Mouse (Mus musculus) midbrain, embryonic 13.5 days (tissue): Measurements from ENCODE around the gene Pcdh8. TPM values are rescaled to one million over a fixed set of nuclear protein-coding genes. Genes with fewer than 3 reads are reported as not detected.

Source experiments
- ATAC-seq: fragments of 200-750 bp; cut with Nextera tagmentation; 2 replicates; pipeline ENCODE4 v1.8.0; 2017; ENCODE audit warnings: mild to moderate bottlenecking, moderate TSS enrichment, moderate library complexity
- H3K27ac ChIP-seq: fragments of 300-500 bp; sonication (generic); 2 replicates; pipeline ENCODE4 v1.5.1; 2015; ENCODE audit warnings: inconsistent platforms, mild to moderate bottlenecking, moderate library complexity
- H3K27me3 ChIP-seq: fragments of 300-500 bp; sonication (generic); 2 replicates; pipeline ENCODE4 v1.6.1; 2015; ENCODE audit warnings: mild to moderate bottlenecking, inconsistent platforms
- H3K36me3 ChIP-seq: fragments of 300-500 bp; sonication (generic); 2 replicates; pipeline ENCODE4 v1.6.1; 2015; ENCODE audit warnings: mild to moderate bottlenecking, inconsistent platforms
- H3K4me1 ChIP-seq: fragments of 300-500 bp; sonication (generic); replicated peaks from 2 replicates; pipeline ENCODE4 v1.6.1; 2015; ENCODE audit warnings: inconsistent platforms
- H3K4me2 ChIP-seq: fragments of 300-500 bp; sonication (generic); replicated peaks from 2 replicates; pipeline ENCODE4 v1.6.1; 2015; ENCODE audit warnings: moderate library complexity, mild to moderate bottlenecking, inconsistent platforms
- H3K4me3 ChIP-seq: fragments of 300-500 bp; sonication (generic); replicated peaks from 2 replicates; pipeline ENCODE4 v1.5.1; 2015; ENCODE audit warnings: mild to moderate bottlenecking, inconsistent platforms
- H3K9ac ChIP-seq: fragments of 300-500 bp; sonication (generic); replicated peaks from 2 replicates; pipeline ENCODE4 v1.6.1; 2015; ENCODE audit warnings: mild to moderate bottlenecking, inconsistent platforms
- H3K9me3 ChIP-seq: fragments of 300-500 bp; sonication (generic); 2 replicates; pipeline ENCODE4 v1.6.1; 2016; ENCODE audit warnings: mild to moderate bottlenecking, inconsistent platforms
- WGBS: fragments of 180-500 bp; shearing (Covaris S2); methylation state at CpG from one replicate; pipeline ENCODE4 v1.1.7; 2015; 5-methylcytosine and 5-hydroxymethylcytosine counted together
- polyA plus RNA-seq: library from polyadenylated mRNA; unstranded; fragments of >200 nt; fragmentation: Nextera tagmentation; extraction: Ambion mirVana; gene quantifications from 2 replicates; pipeline ENCODE4 v1.2.1, GENCODE M21; 2015

Pcdh8 gene
- 39.3 and 52.7 TPM in 2 replicates for polyA plus RNA-seq

DNA sequence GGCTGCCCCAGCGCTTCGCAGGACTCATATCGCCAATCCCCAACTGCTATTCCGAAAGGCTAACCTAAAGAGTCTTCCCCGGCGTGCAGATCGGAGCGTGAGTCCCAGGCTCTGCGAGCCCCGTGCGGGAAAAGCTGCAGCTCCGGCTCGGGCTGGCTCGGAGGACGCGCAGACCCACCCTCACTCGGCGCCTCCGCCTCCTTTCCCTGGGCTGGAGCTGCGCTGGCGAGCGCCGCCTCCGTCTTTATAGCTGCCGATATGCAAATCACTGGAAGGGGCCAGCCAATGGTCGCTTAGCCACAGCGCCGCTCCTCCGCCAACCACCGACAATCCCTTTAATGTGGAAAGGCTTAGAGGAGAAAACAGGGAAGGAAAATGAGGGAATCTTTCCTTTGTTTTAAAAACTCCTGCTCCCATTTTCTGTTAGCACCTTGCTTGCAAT is at the start of gene Pcdh8:
TSS of gene Pcdh8 (minus strand) at position 219 of the 442 bp plus-strand sequence.
- ATAC-seq: peak; percentile 85
- Histone ChIP-seq H3K4me1 (peaks cover 75% of the 10 kb centered on the region), H3K9me3 (no peaks in the 10 kb centered on the region)

DNA sequence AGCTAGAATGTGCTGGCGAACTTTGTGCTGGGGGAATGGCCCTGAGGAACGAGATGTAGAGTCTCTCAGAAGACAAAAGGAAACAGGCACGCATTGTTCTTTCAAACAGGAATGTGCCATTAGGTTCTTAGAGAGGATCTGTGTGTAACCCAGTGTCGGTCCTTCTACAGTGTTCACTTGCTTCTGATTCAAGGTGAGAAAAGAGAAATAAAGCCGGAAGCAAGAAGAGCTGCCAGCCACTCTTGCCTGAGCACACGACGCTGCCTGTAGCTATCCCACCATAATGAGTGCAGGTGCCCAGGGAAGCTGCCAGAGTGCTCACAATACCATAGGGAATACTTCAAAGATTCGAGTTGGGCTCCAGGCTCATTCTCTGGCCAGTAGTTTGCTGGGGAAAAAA is 43.6 kb upstream of the Pcdh8 start:
- H3K9ac ChIP-seq: no peak overlapping the region
- H3K4me2 ChIP-seq: no peak overlapping the region
- no peak overlapping the region for H3K27ac ChIP-seq
- peaks cover 10% of the 10 kb centered on the region for H3K4me1 ChIP-seq
- no peaks in the 10 kb centered on the region for H3K36me3 ChIP-seq
- no peak overlapping the region for H3K4me3 ChIP-seq
- H3K9me3 ChIP-seq: no peaks in the 10 kb centered on the region
- peaks cover 15% of the 10 kb centered on the region for H3K27me3 ChIP-seq
- WGBS: 52% methylated on average over 8 of the region's 8 CpGs
- ATAC-seq: no peak; the same call in 1 of the 2 replicates

More for the DNA sequence above, at the start of gene Pcdh8:
- Histone ChIP-seq H3K27ac (peak within 1 kb of the TSS; percentile 91), H3K4me2 (peak within 1 kb of the TSS; percentile 87), H3K27me3 (peaks cover 42% of the 10 kb centered on the region), H3K9ac (peak within 1 kb of the TSS; percentile 84), H3K36me3 (0 out of 2 replicates have a peak, but pooled peaks cover 3% of the 10 kb centered on the region), H3K4me3 (peak within 1 kb of the TSS; percentile 72)
- 0% methylated on average over 30 of the region's 30 CpGs for WGBS

DNA sequence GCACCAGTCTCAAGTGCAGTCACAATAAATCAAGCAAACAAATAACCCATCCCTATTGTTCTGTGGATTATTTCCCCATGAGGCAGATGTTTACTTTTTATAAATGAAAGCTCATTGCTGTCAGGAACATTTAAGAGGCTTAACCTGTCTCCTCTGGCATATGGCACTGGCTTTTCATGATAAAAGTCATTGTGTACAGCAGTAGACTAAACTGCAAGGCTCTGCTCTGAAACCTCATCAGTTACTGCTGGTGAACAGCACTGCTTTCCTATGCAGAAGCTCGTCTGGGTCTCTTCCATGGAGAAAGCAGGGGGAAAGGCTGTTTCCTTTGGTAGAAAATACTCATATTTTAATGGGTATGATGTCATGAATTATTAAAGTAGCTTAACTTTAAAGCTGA is 43.0 kb upstream of the Pcdh8 start:
- Histone ChIP-seq H3K4me2 (no peak overlapping the region), H3K4me1 (peaks cover 13% of the 10 kb centered on the region), H3K36me3 (no peaks in the 10 kb centered on the region), H3K27me3 (peaks cover 19% of the 10 kb centered on the region), H3K9me3 (no peaks in the 10 kb centered on the region), H3K4me3 (no peak overlapping the region), H3K9ac (no peak overlapping the region), H3K27ac (no peak overlapping the region)
- 15% methylated on average over 1 of the region's 1 CpGs for WGBS
- ATAC-seq: peak; percentile 27; the same call in 1 of the 2 replicates

- Histone ChIP-seq H3K4me3 (no peak overlapping the region), H3K4me2 (no peak overlapping the region), H3K36me3 (no peaks in the 10 kb centered on the region), H3K9me3 (no peaks in the 10 kb centered on the region), H3K27me3 (peaks cover 12% of the 10 kb centered on the region; the same call in 1 of the 2 replicates), H3K4me1 (peaks cover 8% of the 10 kb centered on the region; the same call in 1 of the 2 replicates), H3K9ac (no peak overlapping the region), H3K27ac (no peak overlapping the region)
- 68% methylated on average over 8 of the region's 8 CpGs for WGBS
- ATAC-seq: no peak
Measured at GRCm38 (mm10) chr14:79793179-79793578, 22.1 kb upstream of the Pcdh8 start.

GRCm38 (mm10) chr14:79789535-79789934 is 18.4 kb upstream of the Pcdh8 start:
- Histone ChIP-seq H3K4me3 (no peak overlapping the region), H3K9ac (no peak overlapping the region), H3K4me2 (no peak overlapping the region), H3K36me3 (no peaks in the 10 kb centered on the region), H3K9me3 (no peaks in the 10 kb centered on the region), H3K27me3 (peaks cover 28% of the 10 kb centered on the region; the same call in 1 of the 2 replicates), H3K4me1 (peaks cover 8% of the 10 kb centered on the region; the same call in 1 of the 2 replicates), H3K27ac (no peak overlapping the region)
- 32% methylated on average over 4 of the region's 4 CpGs for WGBS
- no peak for ATAC-seq

GRCm38 (mm10) chr14:79788656-79789204 is 17.6 kb upstream of the Pcdh8 start:
- Histone ChIP-seq H3K27ac (no peak overlapping the region), H3K4me2 (no peak overlapping the region), H3K9ac (no peak overlapping the region), H3K4me3 (no peak overlapping the region), H3K27me3 (peaks cover 35% of the 10 kb centered on the region), H3K36me3 (no peaks in the 10 kb centered on the region), H3K9me3 (no peaks in the 10 kb centered on the region), H3K4me1 (peaks cover 8% of the 10 kb centered on the region; the same call in 1 of the 2 replicates)
- ATAC-seq: no peak
- WGBS: 85% methylated on average over 2 of the region's 2 CpGs

DNA sequence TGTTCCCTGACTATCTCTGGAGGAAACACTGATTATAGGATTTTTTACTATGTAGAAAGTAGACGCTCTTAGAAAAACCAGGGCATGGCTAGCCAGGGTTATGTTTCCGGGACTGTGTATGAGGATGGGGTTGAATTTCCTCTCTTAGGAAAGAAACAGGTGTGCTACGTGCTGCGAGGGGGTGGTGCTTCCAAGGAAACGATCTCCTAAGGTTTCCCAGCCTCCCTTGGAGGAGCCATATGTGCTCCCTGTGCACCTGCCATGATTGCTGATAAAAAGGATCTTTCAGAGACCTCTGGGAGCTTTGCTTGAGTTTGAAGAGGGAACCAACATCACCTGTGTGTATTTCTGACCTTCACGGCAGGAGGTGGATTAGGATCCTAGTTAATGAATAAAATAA is 16.8 kb upstream of the Pcdh8 start:
- no peak overlapping the region for H3K9ac ChIP-seq
- H3K4me1 ChIP-seq: peaks cover 8% of the 10 kb centered on the region; the same call in 1 of the 2 replicates
- H3K9me3 ChIP-seq: no peaks in the 10 kb centered on the region
- H3K4me3 ChIP-seq: no peak overlapping the region
- 95% methylated on average over 6 of the region's 6 CpGs for WGBS
- H3K27me3 ChIP-seq: peaks cover 36% of the 10 kb centered on the region
- H3K27ac ChIP-seq: no peak overlapping the region
- H3K36me3 ChIP-seq: no peaks in the 10 kb centered on the region
- no peak overlapping the region for H3K4me2 ChIP-seq
- ATAC-seq: no peak

GRCm38 (mm10) chr14:79785400-79785799 is 14.3 kb upstream of the Pcdh8 start:
- no peak overlapping the region for H3K9ac ChIP-seq
- no peaks in the 10 kb centered on the region for H3K36me3 ChIP-seq
- H3K4me3 ChIP-seq: no peak overlapping the region
- no peak overlapping the region for H3K4me2 ChIP-seq
- H3K4me1 ChIP-seq: peaks cover 10% of the 10 kb centered on the region
- H3K9me3 ChIP-seq: no peaks in the 10 kb centered on the region
- H3K27ac ChIP-seq: no peak overlapping the region
- WGBS: 63% methylated on average over 4 of the region's 4 CpGs
- no peak for ATAC-seq
- H3K27me3 ChIP-seq: peaks cover 56% of the 10 kb centered on the region

DNA sequence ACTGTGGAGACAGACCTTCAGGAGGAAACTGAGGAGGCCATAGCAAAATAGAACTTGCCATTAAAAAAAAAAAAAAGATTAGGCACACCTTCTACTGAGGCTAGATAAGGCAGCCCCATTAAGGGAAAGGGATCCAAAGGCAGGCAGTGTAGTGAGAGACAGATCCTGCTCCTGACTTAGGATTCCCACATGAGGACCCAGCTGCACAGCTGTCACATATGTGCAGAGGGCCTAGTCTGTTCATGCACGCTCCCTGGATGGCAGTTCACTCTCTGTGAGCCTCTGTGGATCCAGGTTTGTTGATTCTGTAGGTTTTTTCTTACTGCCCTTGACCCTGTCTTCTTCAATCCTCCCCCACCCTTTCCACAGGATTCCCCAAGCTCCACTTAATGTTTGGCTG is 9.8 kb upstream of the Pcdh8 start:
- peaks cover 7% of the 10 kb centered on the region; the same call in 1 of the 2 replicates for H3K4me1 ChIP-seq
- H3K27me3 ChIP-seq: peaks cover 79% of the 10 kb centered on the region
- H3K4me3 ChIP-seq: no peak overlapping the region
- H3K9ac ChIP-seq: no peak overlapping the region
- 57% methylated on average over 1 of the region's 1 CpGs for WGBS
- no peak overlapping the region for H3K27ac ChIP-seq
- ATAC-seq: 0 out of 2 replicates have a peak, but pooled peaks have one; percentile 55
- H3K9me3 ChIP-seq: no peaks in the 10 kb centered on the region
- no peaks in the 10 kb centered on the region for H3K36me3 ChIP-seq
- H3K4me2 ChIP-seq: no peak overlapping the region

- H3K27ac ChIP-seq: no peak overlapping the region
- WGBS: 36% methylated on average over 6 of the region's 6 CpGs
Measured at GRCm38 (mm10) chr14:79780332-79780731, 9.2 kb upstream of the Pcdh8 start.

DNA sequence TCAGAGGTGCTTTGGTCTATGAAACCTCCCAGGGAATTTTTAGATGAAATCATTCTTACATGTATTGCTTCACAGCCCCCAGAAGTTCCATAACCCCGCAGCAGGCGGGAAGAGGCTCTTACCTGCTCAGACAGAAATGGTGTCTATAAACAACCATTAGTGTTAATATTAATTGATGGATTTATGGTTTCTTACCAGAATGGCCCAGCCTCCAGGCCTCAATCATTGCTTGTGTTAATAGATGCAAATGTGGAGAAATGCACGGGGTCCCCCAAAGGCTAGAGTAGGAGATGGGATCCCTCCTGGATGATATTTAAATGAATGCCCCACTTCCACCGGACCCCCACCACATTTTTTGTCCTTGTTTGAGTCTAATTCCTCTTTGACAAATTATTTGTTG is 8.7 kb upstream of the Pcdh8 start:
- Histone ChIP-seq H3K9me3 (no peaks in the 10 kb centered on the region), H3K4me3 (no peak overlapping the region), H3K4me1 (peaks cover 10% of the 10 kb centered on the region), H3K4me2 (no peak overlapping the region), H3K36me3 (no peaks in the 10 kb centered on the region), H3K27me3 (peaks cover 80% of the 10 kb centered on the region), H3K27ac (no peak overlapping the region), H3K9ac (no peak overlapping the region)
- WGBS: 52% methylated on average over 4 of the region's 4 CpGs
- ATAC-seq: no peak

More at GRCm38 (mm10) chr14:79780332-79780731, 9.2 kb upstream of the Pcdh8 start:
- H3K27me3 ChIP-seq: peaks cover 78% of the 10 kb centered on the region
- no peak overlapping the region for H3K4me3 ChIP-seq
- no peak for ATAC-seq
- H3K4me1 ChIP-seq: peaks cover 7% of the 10 kb centered on the region; the same call in 1 of the 2 replicates
- no peaks in the 10 kb centered on the region for H3K9me3 ChIP-seq
- H3K9ac ChIP-seq: no peak overlapping the region
- H3K36me3 ChIP-seq: no peaks in the 10 kb centered on the region
- H3K4me2 ChIP-seq: no peak overlapping the region

DNA sequence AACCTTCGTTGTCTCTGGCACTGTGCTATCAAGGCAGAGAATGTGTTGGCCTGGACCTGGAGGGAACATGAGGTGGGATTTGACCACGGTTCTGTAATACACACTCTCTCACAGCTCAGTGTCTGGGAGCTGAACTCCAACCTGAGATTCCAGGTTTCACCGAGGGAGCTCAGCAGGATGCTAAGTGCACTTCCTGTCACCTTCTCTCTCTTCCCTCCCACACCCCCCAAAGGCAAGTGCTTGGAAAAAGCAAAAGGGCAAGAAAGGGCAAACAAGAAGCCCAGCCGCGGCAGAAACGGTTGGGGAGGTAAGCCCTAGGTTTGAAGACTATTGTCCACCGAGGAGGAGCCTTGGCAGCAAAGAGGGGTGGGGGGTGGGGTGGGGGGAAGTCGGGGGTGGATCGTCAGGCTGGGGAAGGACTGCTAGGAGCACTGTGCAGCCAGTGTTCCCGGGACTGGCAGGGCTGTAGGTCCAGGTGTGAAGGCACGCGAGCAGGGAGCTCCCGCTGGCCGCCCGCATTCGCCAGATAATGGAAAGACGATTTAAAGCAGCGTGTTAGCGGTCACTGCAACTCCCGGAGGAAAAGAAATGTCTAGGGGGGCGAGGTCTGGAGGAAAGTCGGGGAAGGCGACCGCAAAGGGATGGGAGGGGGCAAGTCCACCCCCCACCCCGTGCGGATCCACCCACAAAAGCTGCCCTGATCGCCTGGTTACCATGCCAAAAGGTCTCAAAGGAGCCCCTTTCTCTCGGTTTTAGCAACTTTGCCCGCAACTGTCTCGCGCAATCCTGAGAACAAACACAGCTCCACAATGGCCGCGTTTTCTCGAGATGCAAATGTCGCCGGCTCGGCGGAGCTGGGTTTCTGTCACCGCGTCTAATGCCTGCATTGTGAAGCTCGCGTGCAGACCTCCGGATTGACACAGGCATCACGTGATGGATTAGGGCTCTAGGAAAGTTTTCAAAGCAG is 2.6 kb upstream of the Pcdh8 start:
- Histone ChIP-seq H3K9me3 (no peaks in the 10 kb centered on the region), H3K9ac (peak overlapping the region; percentile 79), H3K27ac (peak overlapping the region; percentile 91), H3K4me1 (peaks cover 52% of the 10 kb centered on the region), H3K36me3 (no peaks in the 10 kb centered on the region), H3K4me3 (peak overlapping the region; percentile 48), H3K27me3 (peaks cover 50% of the 10 kb centered on the region), H3K4me2 (peak overlapping the region; percentile 87)
- ATAC-seq: peak; percentile 50
- WGBS: under 1% methylated on average over 44 of the region's 44 CpGs
